Mouse (Mus musculus) gastrocnemius, postnatal 36 days (tissue): ENCODE measurements around the gene Npnt. TPM values are rescaled to one million over a fixed set of nuclear protein-coding genes. Genes with fewer than 3 reads are reported as not detected.

Experiments used
- DNase-seq, 2 experiments: peaks; one replicate each; pipeline ENCODE4 v3.0.0; 2022
- intact Hi-C: fragments of 180-260 bp; cut with DNase I; formaldehyde crosslinking; loops from one replicate; pipeline ENCODE4 v1.15.1; 2025
- total RNA-seq, 2 experiments: library from RNA; stranded (reverse); gene quantifications; 2 replicates each; pipeline ENCODE4 v1.2.3; 2021

Npnt gene
- total RNA-seq, 2 experiments from 2014 or later, result 3.6 to 6.4 TPM

- DNase-seq, result no peak
- intact Hi-C loops, result no loop called here
These were observed 9.7 kb downstream of the Npnt start for GRCm38 (mm10) chr3:132940181-132940990.

GRCm38 (mm10) chr3:132939006-132939405 lies 11.1 kb downstream of the Npnt start:
- DNase-seq, result no peak
- intact Hi-C loops, result no loop called here

- no peak for DNase-seq
- intact Hi-C loops, result no loop called here
These were observed 15.4 kb downstream of the Npnt start for GRCm38 (mm10) chr3:132934649-132935048.

GRCm38 (mm10) chr3:132931526-132931925 lies 18.6 kb downstream of the Npnt start:
- intact Hi-C loops, result no loop called here
- DNase-seq, result no peak

- intact Hi-C loops, result no loop called here
- no peak for DNase-seq
These were observed 20.2 kb downstream of the Npnt start for GRCm38 (mm10) chr3:132929866-132930265.

GRCm38 (mm10) chr3:132928186-132928585 lies 21.9 kb downstream of the Npnt start:
- DNase-seq, result no peak
- intact Hi-C loops, result no loop called here

GRCm38 (mm10) chr3:132919798-132920197 lies 30.3 kb downstream of the Npnt start:
- intact Hi-C loops, result no loop called here
- no peak for DNase-seq

GRCm38 (mm10) chr3:132919240-132919639 lies 30.9 kb downstream of the Npnt start:
- intact Hi-C loops, result no loop called here
- DNase-seq, result no peak

- intact Hi-C loops, result no loop called here
- no peak for DNase-seq
These were observed 32.6 kb downstream of the Npnt start for GRCm38 (mm10) chr3:132917356-132918090.

- intact Hi-C loops, result no loop called here
- DNase-seq, result no peak
These were observed 34.4 kb downstream of the Npnt start for GRCm38 (mm10) chr3:132915661-132916060.

- intact Hi-C loops, result no loop called here
- DNase-seq, result no peak
These were observed 37.7 kb downstream of the Npnt start for GRCm38 (mm10) chr3:132912420-132912819.

GRCm38 (mm10) chr3:132911716-132912115 lies 38.4 kb downstream of the Npnt start:
- intact Hi-C loops, result no loop called here
- peak; percentile 16 to 25 for DNase-seq

GRCm38 (mm10) chr3:132910727-132911126 lies 39.4 kb downstream of the Npnt start:
- no peak for DNase-seq
- intact Hi-C loops, result no loop called here

- no peak for DNase-seq
- intact Hi-C loops, result no loop called here
These were observed 40.4 kb downstream of the Npnt start for GRCm38 (mm10) chr3:132909736-132910135.

- no peak for DNase-seq
- intact Hi-C loops, result no loop called here
These were observed 42.4 kb downstream of the Npnt start for GRCm38 (mm10) chr3:132907506-132908203.

- intact Hi-C loops, result no loop called here
- DNase-seq, result no peak
These were observed 44.7 kb downstream of the Npnt start for GRCm38 (mm10) chr3:132905224-132905930.

- intact Hi-C loops, result no loop called here
- no peak for DNase-seq
These were observed 46.7 kb downstream of the Npnt start for GRCm38 (mm10) chr3:132903386-132903785.

- intact Hi-C loops, result no loop called here
- no peak for DNase-seq
These were observed 47.2 kb downstream of the Npnt start for GRCm38 (mm10) chr3:132902921-132903320.

GRCm38 (mm10) chr3:132902206-132902605 lies 47.9 kb downstream of the Npnt start:
- intact Hi-C loops, result no loop called here
- no peak for DNase-seq

- intact Hi-C loops, result no loop called here
- no peak for DNase-seq
These were observed 52.2 kb downstream of the Npnt start for GRCm38 (mm10) chr3:132897891-132898290.

- intact Hi-C loops, result no loop called here
- no peak for DNase-seq
These were observed 52.7 kb downstream of the Npnt start for GRCm38 (mm10) chr3:132897390-132897789.
